Mouse (Mus musculus) gastrocnemius, postnatal 36 days (tissue): ENCODE data around the gene Timm10. TPM values are rescaled to one million over a fixed set of nuclear protein-coding genes. Genes with fewer than 3 reads are reported as not detected.

ENCODE experiments used
- DNase-seq, 2 experiments: peaks; one replicate each; pipeline ENCODE4 v3.0.0; 2022
- intact Hi-C: fragments of 180-260 bp; cut with DNase I; formaldehyde crosslinking; loops from one replicate; pipeline ENCODE4 v1.15.1; 2025
- total RNA-seq, 2 experiments: library from RNA; stranded (reverse); gene quantifications; 2 replicates each; pipeline ENCODE4 v1.2.3; 2021

Gene Timm10
- total RNA-seq, 2 experiments from 2014 or later = 39.6 to 55.9 TPM

- DNase-seq = no peak
- intact Hi-C loops = no loop called here
Measured at GRCm38 (mm10) chr2:84850407-84851129, 23.8 kb downstream of the Timm10 start.

GRCm38 (mm10) chr2:84851130-84852040 lies 24.6 kb downstream of the Timm10 start:
- intact Hi-C loops = no loop called here
- DNase-seq = peak; percentile 66 to 76

- peak in 1 of 2 experiments; percentile 50 for DNase-seq
- intact Hi-C loops = loop anchor here (1.0 kb wide), 1 partner anchor 24 kb away; no protein-coding TSS in a partner anchor
Measured at GRCm38 (mm10) chr2:84855732-84856131, 28.9 kb downstream of the Timm10 start.

- no peak for DNase-seq
- intact Hi-C loops = no loop called here
Measured at GRCm38 (mm10) chr2:84858551-84858950, 31.8 kb downstream of the Timm10 start.

- intact Hi-C loops = no loop called here
- no peak for DNase-seq
Measured at GRCm38 (mm10) chr2:84859991-84860780, 33.4 kb downstream of the Timm10 start.

- intact Hi-C loops = no loop called here
- no peak for DNase-seq
Measured at GRCm38 (mm10) chr2:84861430-84861829, 34.6 kb downstream of the Timm10 start.

- intact Hi-C loops = no loop called here
- no peak for DNase-seq
Measured at GRCm38 (mm10) chr2:84862231-84862630, 35.4 kb downstream of the Timm10 start.

GRCm38 (mm10) chr2:84865616-84866571 lies 39.1 kb downstream of the Timm10 start:
- DNase-seq = no peak
- intact Hi-C loops = loop anchor here (5.0 kb wide), 1 partner anchor 34 kb away; no protein-coding TSS in a partner anchor

GRCm38 (mm10) chr2:84868521-84868943 lies 41.7 kb downstream of the Timm10 start:
- intact Hi-C loops = loop anchor here (5.0 kb wide), 1 partner anchor 36 kb away; no protein-coding TSS in a partner anchor
- peak; percentile 57 to 63 for DNase-seq

- DNase-seq = no peak
- intact Hi-C loops = loop anchor here (5.0 kb wide), 1 partner anchor 37 kb away; no protein-coding TSS in a partner anchor
Measured at GRCm38 (mm10) chr2:84868977-84869376, 42.2 kb downstream of the Timm10 start.

- DNase-seq = no peak
- intact Hi-C loops = no loop called here
Measured at GRCm38 (mm10) chr2:84870623-84871160, 43.9 kb downstream of the Timm10 start.

GRCm38 (mm10) chr2:84872105-84872716 lies 45.4 kb downstream of the Timm10 start:
- intact Hi-C loops = no loop called here
- DNase-seq = peak in 1 of 2 experiments; percentile 62

GRCm38 (mm10) chr2:84875842-84876241 lies 49.0 kb downstream of the Timm10 start:
- intact Hi-C loops = no loop called here
- DNase-seq = no peak

Other genes with a start within 250 kb of the Timm10 start
- gene Ctnnd1, start 176.2 kb upstream of the Timm10 start, total RNA-seq = 10 to 100 TPM; 28.8 to 29.9 TPM
- not detected for gene Btbd18, start 167.9 kb upstream of the Timm10 start, total RNA-seq
- gene Selenoh, start 156.2 kb upstream of the Timm10 start, total RNA-seq = 10 to 100 TPM in 1 of 2 experiments, 1 to 10 TPM in 1; 6.8 to 13.0 TPM
- not detected for gene Gm28635, start 149.0 kb upstream of the Timm10 start, total RNA-seq
- 1 to 10 TPM; 5.2 to 6.7 TPM for gene Med19, start 148.6 kb upstream of the Timm10 start, total RNA-seq
- gene Tmx2, start 147.9 kb upstream of the Timm10 start, total RNA-seq = 10 to 100 TPM; 45.8 to 50.2 TPM
- 10 to 100 TPM; 57.5 to 62.2 TPM for gene Zdhhc5, start 111.8 kb upstream of the Timm10 start, total RNA-seq
- 1 to 10 TPM; 2.8 to 3.6 TPM for gene Clp1, start 99.6 kb upstream of the Timm10 start, total RNA-seq
- under 1 TPM; 0.35 to 0.61 TPM for gene Ypel4, start 92.9 kb upstream of the Timm10 start, total RNA-seq
- under 1 TPM in 1 of 2 experiments, not detected in 1; 0.51 TPM for gene Gm19426, start 83.3 kb upstream of the Timm10 start, total RNA-seq
- 10 to 100 TPM; 44.8 to 46.5 TPM for gene Serping1, start 51.6 kb upstream of the Timm10 start, total RNA-seq
- 1 to 10 TPM; 2.6 to 3.5 TPM for gene Ube2l6, start 28.2 kb upstream of the Timm10 start, total RNA-seq
- 10 to 100 TPM; 58.7 to 84.0 TPM for gene Smtnl1, start 4.3 kb upstream of the Timm10 start, total RNA-seq
- 10 to 100 TPM in 1 of 2 experiments, 1 to 10 TPM in 1; 7.6 to 19.2 TPM for gene Slc43a1, start 11.9 kb downstream of the Timm10 start, total RNA-seq
- gene Rtn4rl2, start 59.7 kb downstream of the Timm10 start, total RNA-seq = under 1 TPM; 0.20 to 0.26 TPM
- 10 to 100 TPM; 17.9 to 30.2 TPM for gene Slc43a3, start 109.6 kb downstream of the Timm10 start, total RNA-seq
- not detected for gene Prg2, start 153.5 kb downstream of the Timm10 start, total RNA-seq
- not detected for gene Prg3, start 161.2 kb downstream of the Timm10 start, total RNA-seq
- 10 to 100 TPM; 24.4 to 28.3 TPM for gene Ssrp1, start 210.2 kb downstream of the Timm10 start, total RNA-seq
- under 1 TPM; 0.57 to 0.69 TPM for gene P2rx3, start 210.5 kb downstream of the Timm10 start, total RNA-seq
- 10 to 100 TPM; 27.2 to 29.6 TPM for gene Tnks1bp1, start 221.0 kb downstream of the Timm10 start, total RNA-seq